Mouse (Mus musculus): ENCODE results near the gene Gas6.

GRCm38 (mm10) chr8:13529011-13529840 is 34.9 kb upstream of the Gas6 start:
- TF ChIP-seq CTCF (IDR thresholded peaks at IDR 0.05; ENCODE audit: low read depth) = no peak
- TF ChIP-seq EP300 (IDR thresholded peaks at IDR 0.05; ENCODE audit: low read depth) = no peak

All from liver, postnatal 0 days (tissue).